Mouse (Mus musculus): ENCODE results near the gene Tent4a.

Tent4a gene

DNA sequence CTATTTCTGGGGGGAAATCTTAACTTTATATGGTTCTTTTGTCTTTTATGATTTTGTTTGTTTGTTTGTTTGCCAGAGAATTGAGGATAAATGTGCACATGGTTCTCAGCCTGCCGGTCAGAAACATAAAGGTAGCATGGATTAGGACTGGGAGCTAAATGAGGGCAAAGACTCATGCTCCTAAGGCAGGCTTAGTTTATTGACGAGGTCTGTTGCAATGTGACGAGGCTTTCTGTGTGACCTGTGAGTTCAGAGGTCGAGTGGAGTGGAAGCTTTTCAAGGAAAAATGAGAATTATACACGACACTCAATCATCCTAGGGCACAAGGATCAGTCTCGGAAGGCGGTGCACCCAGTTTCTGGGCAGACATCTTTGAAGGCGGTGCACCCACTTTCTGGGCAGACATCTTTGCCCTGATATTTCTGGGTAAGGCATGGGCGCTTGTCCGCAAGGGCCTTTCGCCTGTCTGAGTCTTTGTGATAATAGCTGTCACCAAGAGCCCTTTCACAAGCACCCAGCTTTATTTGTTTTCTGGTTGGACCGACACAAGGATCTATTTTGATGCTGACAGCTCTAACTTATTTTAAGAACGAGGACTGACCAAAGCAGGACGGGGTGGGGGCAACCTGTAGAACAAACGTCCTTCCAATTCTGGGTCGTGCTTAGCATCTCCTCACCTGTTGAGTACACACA is 13.2 kb upstream of the Tent4a start:
- no peak for DNase-seq (ENCODE audit: low read depth, low spot score)

GRCm38 (mm10) chr13:69545019-69545418 is 10.6 kb upstream of the Tent4a start:
- peak; percentile 66 for DNase-seq (ENCODE audit: low read depth, low spot score)

GRCm38 (mm10) chr13:69543595-69543994 is 9.2 kb upstream of the Tent4a start:
- no peak for DNase-seq (ENCODE audit: low read depth, low spot score)

DNA sequence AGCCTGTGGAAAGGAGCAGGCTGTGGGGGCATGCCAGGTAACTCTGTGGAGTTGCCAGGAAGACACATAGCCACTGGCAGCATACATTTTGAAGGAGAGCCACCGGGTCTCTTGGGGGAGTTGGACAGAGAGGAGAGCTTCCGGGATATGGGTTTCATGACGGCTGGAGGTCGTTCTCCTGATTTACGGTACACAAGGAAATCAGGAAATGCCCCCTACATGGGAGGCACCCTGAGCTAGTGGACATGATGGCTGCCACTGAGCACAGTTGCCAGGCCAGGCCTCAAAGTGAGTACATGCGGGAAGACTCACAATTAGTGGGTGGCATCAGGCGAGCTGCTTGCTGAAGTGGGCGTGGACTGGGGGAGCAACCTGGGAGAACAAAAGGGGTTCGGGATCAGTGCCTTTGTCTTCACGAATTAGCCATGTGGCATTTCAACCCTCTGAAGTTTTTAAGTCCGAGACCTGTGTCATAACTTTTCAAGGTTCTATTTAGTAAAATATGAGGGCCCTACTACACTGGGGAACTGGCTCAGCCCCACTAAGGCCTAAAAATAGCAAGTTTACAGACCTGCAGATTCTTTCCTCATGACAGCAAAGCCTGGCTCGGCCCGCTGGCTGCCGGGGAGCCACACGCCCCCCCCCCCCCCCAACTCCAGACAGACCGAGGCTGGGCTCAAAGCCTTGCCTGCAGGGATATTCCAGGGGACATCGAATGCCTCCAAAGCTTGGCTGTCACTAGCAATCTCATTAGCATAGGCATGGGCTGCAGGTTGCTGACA is 8.3 kb upstream of the Tent4a start:
- no peak for DNase-seq (ENCODE audit: low read depth, low spot score)

DNA sequence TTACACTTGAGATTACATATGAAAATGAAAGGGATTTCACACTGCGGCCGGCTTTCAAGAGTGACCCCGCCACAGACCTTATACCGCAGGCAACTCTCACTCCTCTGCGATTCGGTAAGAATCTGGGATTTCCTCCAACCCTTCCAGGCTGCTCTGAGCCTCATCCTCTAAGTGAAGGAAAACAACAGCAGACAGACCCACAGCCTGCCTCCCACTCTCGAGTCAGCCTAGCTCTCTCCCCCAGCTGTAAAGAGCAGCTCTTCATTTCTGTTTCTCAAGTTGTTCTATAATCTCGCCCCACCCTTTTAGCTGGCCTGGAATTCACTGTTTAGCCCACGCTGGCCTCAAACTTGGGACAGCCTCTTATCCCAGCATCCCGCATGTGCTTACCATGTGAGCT is 7.4 kb upstream of the Tent4a start:
- no peak for DNase-seq (ENCODE audit: low read depth, low spot score)

DNA sequence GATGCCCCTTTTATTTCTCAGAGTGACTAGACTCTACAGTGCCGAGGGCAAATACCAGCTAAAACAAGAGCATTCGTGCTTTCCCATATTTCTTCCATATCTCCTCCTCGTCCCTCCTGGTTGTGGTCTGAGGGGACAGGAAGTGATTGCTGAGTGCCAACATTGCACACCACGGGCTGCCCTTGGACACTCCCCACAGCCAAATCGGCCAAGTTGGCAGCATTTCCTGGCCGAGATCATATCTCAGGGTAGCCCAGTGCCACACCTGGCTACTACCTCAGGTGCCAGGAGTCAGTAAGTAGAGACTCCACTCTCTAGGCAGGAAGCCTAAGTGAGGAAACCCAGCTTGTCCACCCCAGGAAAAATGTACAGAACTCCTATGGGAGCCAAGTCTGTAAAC is 6.8 kb upstream of the Tent4a start:
- no peak for DNase-seq (ENCODE audit: low read depth, low spot score)

DNA sequence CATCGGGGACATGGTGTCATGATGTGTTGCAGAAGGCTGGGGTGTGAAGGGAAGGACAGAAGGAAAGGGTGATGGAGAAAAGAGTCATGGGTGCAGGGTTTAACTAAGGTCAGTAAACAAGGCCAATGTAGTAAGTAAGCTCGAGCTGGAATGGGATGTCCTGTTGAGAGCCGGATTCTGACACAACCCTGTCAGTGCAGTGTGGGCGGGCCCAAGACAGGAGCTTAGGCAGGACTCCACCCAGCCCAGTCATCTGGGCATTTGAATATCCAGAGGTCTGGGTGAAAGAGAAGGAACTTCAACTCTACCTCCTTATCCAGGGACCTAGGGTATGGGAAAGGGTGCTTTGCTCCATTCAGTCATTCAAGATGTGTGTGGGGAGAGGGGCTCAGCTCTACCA is 3.9 kb upstream of the Tent4a start:
- DNase-seq (ENCODE audit: low read depth, low spot score): no peak

- no peak for DNase-seq (ENCODE audit: low read depth, low spot score)
These were observed 2.9 kb upstream of the Tent4a start for GRCm38 (mm10) chr13:69537366-69537765.

- no peak for DNase-seq (ENCODE audit: low read depth, low spot score)
These were observed 1.6 kb upstream of the Tent4a start for GRCm38 (mm10) chr13:69536021-69536420.

- DNase-seq (ENCODE audit: low read depth, low spot score): peak; percentile 91
These were observed 486 bp upstream of the Tent4a start for GRCm38 (mm10) chr13:69534654-69535551.

DNA sequence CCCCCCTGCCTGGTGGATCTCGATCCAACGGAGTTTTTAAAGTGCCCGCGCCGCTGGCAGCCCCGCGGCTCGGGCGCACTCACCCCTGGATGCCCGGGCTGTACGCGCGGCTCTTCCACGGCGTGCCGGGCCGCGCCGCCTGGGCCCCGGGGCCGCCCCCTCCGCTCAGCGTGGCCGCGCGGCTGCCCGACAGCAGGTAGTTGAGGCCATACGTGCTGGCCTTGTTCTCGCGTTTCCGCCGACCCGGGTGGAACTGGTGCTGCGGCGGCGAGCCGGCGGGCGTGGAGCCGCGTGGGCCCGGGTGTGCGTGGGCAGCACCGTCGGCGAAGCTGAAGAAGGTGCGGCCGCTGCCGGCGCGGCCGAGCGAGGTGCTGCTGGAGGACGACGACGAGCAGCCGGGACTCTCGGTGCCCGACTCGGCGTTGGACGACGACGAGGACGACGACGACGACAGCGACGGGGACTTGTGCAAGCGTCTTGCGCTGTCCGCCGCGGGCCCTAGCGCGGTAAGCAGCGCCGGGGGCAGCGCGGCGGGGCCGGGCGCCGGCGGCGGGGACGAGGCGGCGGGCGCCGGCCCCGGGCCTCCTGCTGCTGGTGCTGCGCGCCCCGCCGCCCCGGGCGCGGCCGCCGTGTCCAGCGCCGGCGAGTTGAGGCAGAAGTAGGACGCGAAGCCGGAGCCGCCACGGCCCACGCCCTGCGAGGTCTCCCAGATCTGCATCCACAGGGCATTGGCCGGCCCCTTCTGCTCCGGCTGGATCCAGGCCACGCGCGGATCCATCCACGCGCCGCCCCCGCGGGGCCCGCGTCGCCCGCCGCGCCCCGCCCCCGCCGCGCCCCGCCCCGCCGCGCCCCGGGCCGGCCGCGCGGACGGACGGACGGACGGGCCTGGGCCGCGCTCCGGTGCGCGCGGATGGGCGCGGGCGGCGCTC is 748 bp downstream of the Tent4a start, which contains the start of gene Nsun2:
Gene Nsun2 (plus strand): TSS at position 342 of the 929 bp plus-strand sequence.
- no peak for DNase-seq (ENCODE audit: low read depth, low spot score)

DNA sequence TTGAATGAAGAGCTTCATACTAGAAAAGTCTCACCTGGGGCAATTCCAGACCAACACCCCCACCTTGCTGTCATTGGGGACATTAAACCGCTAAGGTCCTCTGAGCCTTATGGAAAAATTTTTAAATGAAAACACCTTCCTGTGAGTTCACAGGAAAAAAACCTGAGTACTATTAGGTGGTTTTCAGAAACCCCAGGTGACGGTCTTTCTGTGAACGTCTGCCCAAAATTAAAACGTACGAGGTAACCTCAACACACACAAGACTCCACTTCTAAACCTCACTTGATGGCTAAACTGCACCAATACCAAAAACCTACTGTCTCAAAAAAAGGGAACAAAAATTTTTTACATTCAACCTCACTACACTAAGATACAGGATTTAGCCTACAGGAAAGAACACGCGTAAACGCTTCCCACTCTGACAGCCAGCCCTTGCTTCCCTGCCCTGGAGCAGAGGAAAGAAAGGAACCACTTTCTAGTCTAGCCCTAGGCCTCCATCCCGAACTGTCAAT is 1.5 kb downstream of the Tent4a start:
- DNase-seq (ENCODE audit: low read depth, low spot score): no peak

- DNase-seq (ENCODE audit: low read depth, low spot score): no peak
These were observed 2.1 kb downstream of the Tent4a start for GRCm38 (mm10) chr13:69532101-69532892.

- no peak for DNase-seq (ENCODE audit: low read depth, low spot score)
These were observed 3.0 kb downstream of the Tent4a start for GRCm38 (mm10) chr13:69531431-69531830.

- DNase-seq (ENCODE audit: low read depth, low spot score): no peak
These were observed 3.5 kb downstream of the Tent4a start for GRCm38 (mm10) chr13:69530951-69531350.

DNA sequence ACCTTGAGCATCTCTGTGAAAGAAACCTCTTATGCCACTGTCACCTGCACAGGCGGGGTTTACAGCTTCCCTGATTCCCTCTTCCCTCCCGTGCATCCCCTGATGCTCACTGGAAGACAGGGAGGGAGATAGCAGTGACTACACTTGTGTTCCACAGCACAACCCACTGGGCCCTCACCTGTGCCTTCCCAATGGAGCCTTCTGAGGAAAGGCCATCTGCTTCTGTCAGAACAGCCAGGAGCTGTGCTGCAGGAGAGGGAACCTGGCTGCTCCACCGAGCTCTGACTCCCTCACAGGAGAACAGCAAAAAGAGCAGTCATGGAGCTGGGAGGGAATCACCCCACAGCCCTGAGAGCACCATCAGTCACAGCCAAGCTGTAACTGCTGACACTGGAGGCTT is 4.3 kb downstream of the Tent4a start:
- no peak for DNase-seq (ENCODE audit: low read depth, low spot score)

DNA sequence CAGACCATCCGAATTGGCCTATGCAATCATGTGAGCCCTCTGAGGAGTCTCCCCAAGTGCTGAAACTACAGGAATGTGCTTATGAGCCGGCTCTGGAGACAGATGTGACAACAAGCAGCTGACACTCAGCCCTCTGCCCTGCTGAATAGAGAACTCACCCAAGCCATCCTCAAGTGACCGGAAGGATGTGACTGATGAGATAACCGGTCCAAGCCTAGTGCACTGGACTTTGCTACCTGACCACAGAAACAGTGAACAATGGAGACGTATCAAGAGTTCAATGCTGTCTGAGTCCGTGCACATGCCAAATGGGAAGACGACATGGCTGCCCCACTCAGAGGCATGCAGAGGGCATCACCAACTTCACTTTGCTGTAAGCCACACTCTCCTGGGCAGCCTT is 5.9 kb downstream of the Tent4a start:
- no peak for DNase-seq (ENCODE audit: low read depth, low spot score)

DNA sequence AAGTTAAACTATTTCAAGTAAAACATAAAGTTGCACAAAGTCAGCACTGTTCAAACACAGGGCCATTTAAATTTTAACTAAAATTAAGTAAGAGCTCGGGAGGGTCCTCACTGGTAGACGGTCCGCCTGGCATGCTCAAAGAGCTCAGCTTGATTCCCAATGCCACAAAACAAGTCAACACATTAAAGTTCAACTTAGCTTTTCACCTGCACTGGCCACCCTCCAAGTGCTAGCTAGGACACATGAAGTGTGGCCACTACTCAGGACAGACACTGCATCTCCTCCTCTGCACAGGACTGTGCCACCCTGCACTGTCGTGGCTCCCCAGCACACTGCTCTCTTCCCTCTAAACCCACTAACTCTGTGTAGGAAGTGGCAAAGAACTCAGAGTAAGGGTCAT is 8.6 kb downstream of the Tent4a start:
- no peak for DNase-seq (ENCODE audit: low read depth, low spot score)

GRCm38 (mm10) chr13:69524158-69524530 is 10.3 kb downstream of the Tent4a start:
- peak; percentile 60 for DNase-seq (ENCODE audit: low read depth, low spot score)

All from 3T3-L1 (cell line).